Mouse (Mus musculus): ENCODE data around the gene Pitpnm3. TPM values are rescaled to one million over a fixed set of nuclear protein-coding genes. Genes with fewer than 3 reads are reported as not detected.

The Pitpnm3 gene
- polyA plus RNA-seq, 1 experiment from 2014 or later: 0.89 TPM

GRCm38 (mm10) chr11:72131697-72132096, 3.9 kb downstream of the Pitpnm3 start:
- no peak for ATAC-seq (ENCODE audit: low read depth)
- peaks cover 27% of the 10 kb centered on the region for H3K4me1 ChIP-seq (ENCODE audit: control insufficient read depth, insufficient read depth, low read length)
- no peak overlapping the region for H3K4me3 ChIP-seq (ENCODE audit: low read depth, low read length)
- 91% methylated on average over 1 of the region's 1 CpGs for WGBS
- no peak overlapping the region for H3K27ac ChIP-seq (replicated peaks; ENCODE audit: low read depth, low read length)
- no peak overlapping the region for H3K4me2 ChIP-seq (ENCODE audit: low read depth, low read length)
- H3K9ac ChIP-seq (ENCODE audit: low read depth, low read length): no peak overlapping the region
- no peaks in the 10 kb centered on the region for H3K36me3 ChIP-seq (ENCODE audit: control insufficient read depth, insufficient read depth, low read length)
- no peaks in the 10 kb centered on the region for H3K9me3 ChIP-seq (ENCODE audit: control insufficient read depth, low read length)
- peaks cover 31% of the 10 kb centered on the region for H3K27me3 ChIP-seq (replicated peaks; ENCODE audit: control insufficient read depth, insufficient read depth, low read length)
- no peak for DNase-seq (ENCODE audit: low spot score)

GRCm38 (mm10) chr11:72130905-72131304, 4.7 kb downstream of the Pitpnm3 start:
- H3K4me1 ChIP-seq (ENCODE audit: control insufficient read depth, insufficient read depth, low read length): peaks cover 27% of the 10 kb centered on the region
- no peaks in the 10 kb centered on the region for H3K36me3 ChIP-seq (ENCODE audit: control insufficient read depth, insufficient read depth, low read length)
- H3K4me3 ChIP-seq (ENCODE audit: low read depth, low read length): no peak overlapping the region
- WGBS: 80% methylated on average over 3 of the region's 3 CpGs
- H3K27me3 ChIP-seq (replicated peaks; ENCODE audit: control insufficient read depth, insufficient read depth, low read length): peaks cover 23% of the 10 kb centered on the region
- H3K27ac ChIP-seq (replicated peaks; ENCODE audit: low read depth, low read length): no peak overlapping the region
- ATAC-seq (ENCODE audit: low read depth): no peak
- no peaks in the 10 kb centered on the region for H3K9me3 ChIP-seq (ENCODE audit: control insufficient read depth, low read length)
- no peak for DNase-seq (ENCODE audit: low spot score)
- H3K9ac ChIP-seq (ENCODE audit: low read depth, low read length): no peak overlapping the region
- no peak overlapping the region for H3K4me2 ChIP-seq (ENCODE audit: low read depth, low read length)

- no peaks in the 10 kb centered on the region for H3K9me3 ChIP-seq (ENCODE audit: control insufficient read depth, low read length)
- no peak overlapping the region for H3K27ac ChIP-seq (replicated peaks; ENCODE audit: low read depth, low read length)
- ATAC-seq (ENCODE audit: low read depth) (no peak), DNase-seq (ENCODE audit: low spot score) (no peak)
- H3K36me3 ChIP-seq (ENCODE audit: control insufficient read depth, insufficient read depth, low read length): no peaks in the 10 kb centered on the region
- 41% methylated on average over 3 of the region's 3 CpGs for WGBS
- H3K4me1 ChIP-seq (ENCODE audit: control insufficient read depth, insufficient read depth, low read length): peaks cover 27% of the 10 kb centered on the region
- 0 out of 2 replicates have a peak overlapping the region, but pooled peaks have one; percentile 29 for H3K4me2 ChIP-seq (ENCODE audit: low read depth, low read length)
- H3K4me3 ChIP-seq (ENCODE audit: low read depth, low read length): no peak overlapping the region
- no peak overlapping the region for H3K9ac ChIP-seq (ENCODE audit: low read depth, low read length)
- peaks cover 19% of the 10 kb centered on the region for H3K27me3 ChIP-seq (replicated peaks; ENCODE audit: control insufficient read depth, insufficient read depth, low read length)
Observed at GRCm38 (mm10) chr11:72130472-72130871, 5.1 kb downstream of the Pitpnm3 start.

GRCm38 (mm10) chr11:72130021-72130420, 5.6 kb downstream of the Pitpnm3 start:
- peaks cover 15% of the 10 kb centered on the region for H3K27me3 ChIP-seq (replicated peaks; ENCODE audit: control insufficient read depth, insufficient read depth, low read length)
- WGBS: 12% methylated on average over 7 of the region's 11 CpGs
- H3K4me3 ChIP-seq (ENCODE audit: low read depth, low read length): no peak overlapping the region
- H3K27ac ChIP-seq (replicated peaks; ENCODE audit: low read depth, low read length): no peak overlapping the region
- H3K9ac ChIP-seq (ENCODE audit: low read depth, low read length): no peak overlapping the region
- peak overlapping the region; percentile 29; the same call in 1 of the 2 replicates for H3K4me2 ChIP-seq (ENCODE audit: low read depth, low read length)
- H3K36me3 ChIP-seq (ENCODE audit: control insufficient read depth, insufficient read depth, low read length): no peaks in the 10 kb centered on the region
- no peaks in the 10 kb centered on the region for H3K9me3 ChIP-seq (ENCODE audit: control insufficient read depth, low read length)
- H3K4me1 ChIP-seq (ENCODE audit: control insufficient read depth, insufficient read depth, low read length): peaks cover 27% of the 10 kb centered on the region
- DNase-seq (ENCODE audit: low spot score) (peak; percentile 33), ATAC-seq (ENCODE audit: low read depth) (peak; percentile 35; the same call in 1 of the 2 replicates)

GRCm38 (mm10) chr11:72129032-72129894, 6.3 kb downstream of the Pitpnm3 start:
- no peak for DNase-seq (ENCODE audit: low spot score)
- Histone ChIP-seq H3K9me3 (ENCODE audit: control insufficient read depth, low read length) (no peaks in the 10 kb centered on the region), H3K27me3 (replicated peaks; ENCODE audit: control insufficient read depth, insufficient read depth, low read length) (peaks cover 7% of the 10 kb centered on the region), H3K9ac (ENCODE audit: low read depth, low read length) (no peak overlapping the region), H3K27ac (replicated peaks; ENCODE audit: low read depth, low read length) (no peak overlapping the region), H3K4me3 (ENCODE audit: low read depth, low read length) (no peak overlapping the region), H3K36me3 (ENCODE audit: control insufficient read depth, insufficient read depth, low read length) (no peaks in the 10 kb centered on the region), H3K4me1 (ENCODE audit: control insufficient read depth, insufficient read depth, low read length) (peaks cover 27% of the 10 kb centered on the region), H3K4me2 (ENCODE audit: low read depth, low read length) (no peak overlapping the region)
- no peak for ATAC-seq (ENCODE audit: low read depth)
- WGBS: 72% methylated on average over 8 of the region's 8 CpGs

GRCm38 (mm10) chr11:72127450-72128189, 8.0 kb downstream of the Pitpnm3 start:
- no peak overlapping the region for H3K9ac ChIP-seq (ENCODE audit: low read depth, low read length)
- no peak overlapping the region for H3K27ac ChIP-seq (replicated peaks; ENCODE audit: low read depth, low read length)
- no peak overlapping the region for H3K4me3 ChIP-seq (ENCODE audit: low read depth, low read length)
- H3K4me2 ChIP-seq (ENCODE audit: low read depth, low read length): no peak overlapping the region
- DNase-seq (ENCODE audit: low spot score) (no peak), ATAC-seq (ENCODE audit: low read depth) (no peak)
- H3K4me1 ChIP-seq (ENCODE audit: control insufficient read depth, insufficient read depth, low read length): peaks cover 20% of the 10 kb centered on the region
- WGBS: 78% methylated on average over 5 of the region's 5 CpGs
- no peaks in the 10 kb centered on the region for H3K36me3 ChIP-seq (ENCODE audit: control insufficient read depth, insufficient read depth, low read length)
- no peaks in the 10 kb centered on the region for H3K27me3 ChIP-seq (replicated peaks; ENCODE audit: control insufficient read depth, insufficient read depth, low read length)
- H3K9me3 ChIP-seq (ENCODE audit: control insufficient read depth, low read length): no peaks in the 10 kb centered on the region

GRCm38 (mm10) chr11:72125781-72126180, 9.8 kb downstream of the Pitpnm3 start:
- no peak overlapping the region for H3K4me3 ChIP-seq (ENCODE audit: low read depth, low read length)
- no peaks in the 10 kb centered on the region for H3K36me3 ChIP-seq (ENCODE audit: control insufficient read depth, insufficient read depth, low read length)
- no peaks in the 10 kb centered on the region for H3K27me3 ChIP-seq (replicated peaks; ENCODE audit: control insufficient read depth, insufficient read depth, low read length)
- DNase-seq (ENCODE audit: low spot score) (no peak), ATAC-seq (ENCODE audit: low read depth) (no peak)
- H3K27ac ChIP-seq (replicated peaks; ENCODE audit: low read depth, low read length): no peak overlapping the region
- WGBS: 79% methylated on average over 3 of the region's 3 CpGs
- H3K4me2 ChIP-seq (ENCODE audit: low read depth, low read length): no peak overlapping the region
- no peak overlapping the region for H3K9ac ChIP-seq (ENCODE audit: low read depth, low read length)
- H3K9me3 ChIP-seq (ENCODE audit: control insufficient read depth, low read length): no peaks in the 10 kb centered on the region
- H3K4me1 ChIP-seq (ENCODE audit: control insufficient read depth, insufficient read depth, low read length): peaks cover 9% of the 10 kb centered on the region

- Histone ChIP-seq H3K4me2 (ENCODE audit: low read depth, low read length) (no peak overlapping the region), H3K4me1 (ENCODE audit: control insufficient read depth, insufficient read depth, low read length) (no peaks in the 10 kb centered on the region), H3K27me3 (replicated peaks; ENCODE audit: control insufficient read depth, insufficient read depth, low read length) (no peaks in the 10 kb centered on the region), H3K36me3 (ENCODE audit: control insufficient read depth, insufficient read depth, low read length) (no peaks in the 10 kb centered on the region), H3K27ac (replicated peaks; ENCODE audit: low read depth, low read length) (no peak overlapping the region), H3K4me3 (ENCODE audit: low read depth, low read length) (no peak overlapping the region), H3K9ac (ENCODE audit: low read depth, low read length) (no peak overlapping the region), H3K9me3 (ENCODE audit: control insufficient read depth, low read length) (no peaks in the 10 kb centered on the region)
- ATAC-seq (ENCODE audit: low read depth): no peak
- no peak for DNase-seq (ENCODE audit: low spot score)
- WGBS: 79% methylated on average over 4 of the region's 4 CpGs
Observed at GRCm38 (mm10) chr11:72123531-72123930, 12.0 kb downstream of the Pitpnm3 start.
